Mouse (Mus musculus) bone marrow, adult 2 months (tissue): ENCODE measurements around the gene Ndst2.
A peak's percentile ranks its signal among the peaks of the same experiment; 100 is the strongest.

Experiments used
- CTCF ChIP-seq: fragments of 200-500 bp; IDR thresholded peaks from 2 replicates; pipeline ENCODE4 v1.5.1; 2011; ENCODE audit warnings: low read length, control low read depth; ENCODE audit not compliant: control insufficient read depth, insufficient read depth
- POLR2A ChIP-seq: fragments of 200-500 bp; IDR thresholded peaks from 2 replicates; pipeline ENCODE4 v1.6.1; 2011; ENCODE audit warnings: low read depth, mild to moderate bottlenecking, control low read depth, low read length, borderline replicate concordance; ENCODE audit not compliant: control insufficient read depth

GRCm38 (mm10) chr14:20737306-20737705 is 2.9 kb upstream of the Ndst2 start:
- TF ChIP-seq CTCF = peak; percentile 74
- TF ChIP-seq POLR2A = no peak
